Mouse (Mus musculus): ENCODE measurements at regions not wholly inside any gene's neighbourhood (a gene's known extent, or its start where the extent isn't known, plus 50 kb on each side); places are given as distances from the start of the nearest gene placed in this dataset.

- ATAC-seq (replicated peaks; ENCODE audit: extremely low read depth, insufficient read depth, low FRiP score) = no peak
- Histone ChIP-seq H3K36me3 (ENCODE audit: control insufficient read depth, insufficient read depth) (no peaks in the 10 kb centered on the region), H3K9ac (ENCODE audit: low read length) (no peak overlapping the region), H3K27me3 (ENCODE audit: control insufficient read depth, insufficient read depth, low read length) (no peaks in the 10 kb centered on the region), H3K4me2 (ENCODE audit: low read depth, low read length) (no peak overlapping the region), H3K9me3 (replicated peaks; ENCODE audit: control insufficient read depth, low read length) (no peaks in the 10 kb centered on the region), H3K27ac (ENCODE audit: low read length) (no peak overlapping the region), H3K4me1 (ENCODE audit: control insufficient read depth, insufficient read depth, low read length) (no peaks in the 10 kb centered on the region), H3K4me3 (ENCODE audit: low read length) (no peak overlapping the region)
- 67% methylated on average over 5 of the region's 5 CpGs for whole genome bisulfite sequencing
Measured at GRCm38 (mm10) chr4:27845521-27845920, 967.4 kb upstream of the Epha7 start.

- no peak overlapping the region for H3K4me3 ChIP-seq (ENCODE audit: low read length)
- WGBS = 92% methylated on average over 5 of the region's 5 CpGs
- H3K4me1 ChIP-seq (ENCODE audit: control insufficient read depth, insufficient read depth, low read length) = no peaks in the 10 kb centered on the region
- H3K27me3 ChIP-seq (ENCODE audit: control insufficient read depth, insufficient read depth, low read length) = no peaks in the 10 kb centered on the region
- H3K27ac ChIP-seq (ENCODE audit: low read length) = no peak overlapping the region
- no peak overlapping the region for H3K9ac ChIP-seq (ENCODE audit: low read length)
- no peaks in the 10 kb centered on the region for H3K36me3 ChIP-seq (ENCODE audit: control insufficient read depth, insufficient read depth)
- H3K9me3 ChIP-seq (replicated peaks; ENCODE audit: control insufficient read depth, low read length) = no peaks in the 10 kb centered on the region
- no peak for ATAC-seq (replicated peaks; ENCODE audit: extremely low read depth, insufficient read depth, low FRiP score)
- no peak overlapping the region for H3K4me2 ChIP-seq (ENCODE audit: low read depth, low read length)
Measured at GRCm38 (mm10) chr4:27846106-27846622, 966.8 kb upstream of the Epha7 start.

- 76% methylated on average over 2 of the region's 2 CpGs for WGBS
Measured at GRCm38 (mm10) chr4:27856086-27856485, 956.8 kb upstream of the Epha7 start.

GRCm38 (mm10) chr4:27887262-27887954 lies 925.5 kb upstream of the Epha7 start:
- Histone ChIP-seq H3K4me1 (ENCODE audit: control insufficient read depth, insufficient read depth, low read length) (no peaks in the 10 kb centered on the region), H3K9me3 (replicated peaks; ENCODE audit: control insufficient read depth, low read length) (no peaks in the 10 kb centered on the region), H3K27me3 (ENCODE audit: control insufficient read depth, insufficient read depth, low read length) (no peaks in the 10 kb centered on the region), H3K27ac (ENCODE audit: low read length) (no peak overlapping the region), H3K36me3 (ENCODE audit: control insufficient read depth, insufficient read depth) (no peaks in the 10 kb centered on the region), H3K4me3 (ENCODE audit: low read length) (no peak overlapping the region), H3K9ac (ENCODE audit: low read length) (no peak overlapping the region), H3K4me2 (ENCODE audit: low read depth, low read length) (no peak overlapping the region)
- ATAC-seq (replicated peaks; ENCODE audit: extremely low read depth, insufficient read depth, low FRiP score) = no peak
- WGBS = 72% methylated on average over 5 of the region's 5 CpGs

More at GRCm38 (mm10) chr4:27856086-27856485, 956.8 kb upstream of the Epha7 start:
- H3K4me2 ChIP-seq (ENCODE audit: low read depth, low read length) = no peak overlapping the region
- H3K27ac ChIP-seq (ENCODE audit: low read length) = no peak overlapping the region
- H3K9ac ChIP-seq (ENCODE audit: low read length) = no peak overlapping the region
- H3K27me3 ChIP-seq (ENCODE audit: control insufficient read depth, insufficient read depth, low read length) = no peaks in the 10 kb centered on the region
- no peaks in the 10 kb centered on the region for H3K36me3 ChIP-seq (ENCODE audit: control insufficient read depth, insufficient read depth)
- ATAC-seq (replicated peaks; ENCODE audit: extremely low read depth, insufficient read depth, low FRiP score) = no peak
- no peaks in the 10 kb centered on the region for H3K4me1 ChIP-seq (ENCODE audit: control insufficient read depth, insufficient read depth, low read length)
- no peak overlapping the region for H3K4me3 ChIP-seq (ENCODE audit: low read length)
- no peaks in the 10 kb centered on the region for H3K9me3 ChIP-seq (replicated peaks; ENCODE audit: control insufficient read depth, low read length)

GRCm38 (mm10) chr4:27896396-27896795 lies 916.5 kb upstream of the Epha7 start:
- no peaks in the 10 kb centered on the region for H3K36me3 ChIP-seq (ENCODE audit: control insufficient read depth, insufficient read depth)
- WGBS = 79% methylated on average over 2 of the region's 2 CpGs
- no peak overlapping the region for H3K27ac ChIP-seq (ENCODE audit: low read length)
- ATAC-seq (replicated peaks; ENCODE audit: extremely low read depth, insufficient read depth, low FRiP score) = no peak
- H3K4me1 ChIP-seq (ENCODE audit: control insufficient read depth, insufficient read depth, low read length) = no peaks in the 10 kb centered on the region
- H3K9ac ChIP-seq (ENCODE audit: low read length) = no peak overlapping the region
- no peaks in the 10 kb centered on the region for H3K27me3 ChIP-seq (ENCODE audit: control insufficient read depth, insufficient read depth, low read length)
- no peak overlapping the region for H3K4me3 ChIP-seq (ENCODE audit: low read length)
- H3K9me3 ChIP-seq (replicated peaks; ENCODE audit: control insufficient read depth, low read length) = no peaks in the 10 kb centered on the region
- H3K4me2 ChIP-seq (ENCODE audit: low read depth, low read length) = no peak overlapping the region

- H3K27me3 ChIP-seq (ENCODE audit: control insufficient read depth, insufficient read depth, low read length) = no peaks in the 10 kb centered on the region
- no peak overlapping the region for H3K4me3 ChIP-seq (ENCODE audit: low read length)
- no peak for ATAC-seq (replicated peaks; ENCODE audit: extremely low read depth, insufficient read depth, low FRiP score)
- no peak overlapping the region for H3K27ac ChIP-seq (ENCODE audit: low read length)
- no peaks in the 10 kb centered on the region for H3K9me3 ChIP-seq (replicated peaks; ENCODE audit: control insufficient read depth, low read length)
- H3K4me2 ChIP-seq (ENCODE audit: low read depth, low read length) = no peak overlapping the region
- 67% methylated on average over 2 of the region's 2 CpGs for WGBS
- H3K36me3 ChIP-seq (ENCODE audit: control insufficient read depth, insufficient read depth) = no peaks in the 10 kb centered on the region
- H3K4me1 ChIP-seq (ENCODE audit: control insufficient read depth, insufficient read depth, low read length) = no peaks in the 10 kb centered on the region
- H3K9ac ChIP-seq (ENCODE audit: low read length) = no peak overlapping the region
Measured at GRCm38 (mm10) chr4:27945351-27945750, 867.6 kb upstream of the Epha7 start.

GRCm38 (mm10) chr4:27945768-27946167 lies 867.2 kb upstream of the Epha7 start:
- Histone ChIP-seq H3K4me2 (ENCODE audit: low read depth, low read length) (no peak overlapping the region), H3K9me3 (replicated peaks; ENCODE audit: control insufficient read depth, low read length) (no peaks in the 10 kb centered on the region), H3K4me1 (ENCODE audit: control insufficient read depth, insufficient read depth, low read length) (no peaks in the 10 kb centered on the region), H3K27me3 (ENCODE audit: control insufficient read depth, insufficient read depth, low read length) (no peaks in the 10 kb centered on the region), H3K9ac (ENCODE audit: low read length) (no peak overlapping the region), H3K36me3 (ENCODE audit: control insufficient read depth, insufficient read depth) (no peaks in the 10 kb centered on the region), H3K4me3 (ENCODE audit: low read length) (no peak overlapping the region), H3K27ac (ENCODE audit: low read length) (no peak overlapping the region)
- WGBS = 68% methylated on average over 1 of the region's 1 CpGs
- no peak for ATAC-seq (replicated peaks; ENCODE audit: extremely low read depth, insufficient read depth, low FRiP score)

- Histone ChIP-seq H3K27me3 (ENCODE audit: control insufficient read depth, insufficient read depth, low read length) (no peaks in the 10 kb centered on the region), H3K4me3 (ENCODE audit: low read length) (no peak overlapping the region), H3K27ac (ENCODE audit: low read length) (no peak overlapping the region), H3K9me3 (replicated peaks; ENCODE audit: control insufficient read depth, low read length) (no peaks in the 10 kb centered on the region), H3K4me2 (ENCODE audit: low read depth, low read length) (no peak overlapping the region), H3K4me1 (ENCODE audit: control insufficient read depth, insufficient read depth, low read length) (no peaks in the 10 kb centered on the region), H3K36me3 (ENCODE audit: control insufficient read depth, insufficient read depth) (no peaks in the 10 kb centered on the region), H3K9ac (ENCODE audit: low read length) (no peak overlapping the region)
- 69% methylated on average over 8 of the region's 8 CpGs for WGBS
- no peak for ATAC-seq (replicated peaks; ENCODE audit: extremely low read depth, insufficient read depth, low FRiP score)
Measured at GRCm38 (mm10) chr4:27949970-27950717, 862.8 kb upstream of the Epha7 start.

- 30% methylated on average over 7 of the region's 7 CpGs for WGBS
- Histone ChIP-seq H3K27ac (ENCODE audit: low read length) (no peak overlapping the region), H3K9me3 (replicated peaks; ENCODE audit: control insufficient read depth, low read length) (no peaks in the 10 kb centered on the region), H3K36me3 (ENCODE audit: control insufficient read depth, insufficient read depth) (no peaks in the 10 kb centered on the region), H3K4me1 (ENCODE audit: control insufficient read depth, insufficient read depth, low read length) (no peaks in the 10 kb centered on the region), H3K4me3 (ENCODE audit: low read length) (no peak overlapping the region), H3K27me3 (ENCODE audit: control insufficient read depth, insufficient read depth, low read length) (no peaks in the 10 kb centered on the region), H3K9ac (ENCODE audit: low read length) (no peak overlapping the region), H3K4me2 (ENCODE audit: low read depth, low read length) (peak overlapping the region; percentile 31)
- ATAC-seq (replicated peaks; ENCODE audit: extremely low read depth, insufficient read depth, low FRiP score) = no peak
Measured at GRCm38 (mm10) chr4:27965046-27965681, 847.8 kb upstream of the Epha7 start.

Data from heart, embryonic 16.5 days (tissue).